Mouse (Mus musculus) thymus, adult 2 months (tissue): ENCODE measurements around the gene Fhdc1. TPM values are rescaled to one million over a fixed set of nuclear protein-coding genes. Genes with fewer than 3 reads are reported as not detected.

Experiments
- DNase-seq: peaks from one replicate; pipeline ENCODE4 v3.0.0; 2021
- H3K27ac ChIP-seq: fragments of 200-500 bp; 2 replicates; pipeline ENCODE4 v1.5.1; 2012; ENCODE audit warnings: low read length, control low read depth; ENCODE audit not compliant: control insufficient read depth, insufficient read depth
- H3K27me3 ChIP-seq: fragments of 200-500 bp; 2 replicates; pipeline ENCODE4 v1.6.1; 2012; ENCODE audit warnings: mild to moderate bottlenecking, low read length, moderate library complexity, mixed read lengths; ENCODE audit not compliant: control insufficient read depth, insufficient read depth
- H3K36me3 ChIP-seq: fragments of 200-500 bp; 2 replicates; pipeline ENCODE4 v1.6.1; 2012; ENCODE audit warnings: mild to moderate bottlenecking, low read length, moderate library complexity; ENCODE audit not compliant: control insufficient read depth, insufficient read depth
- H3K4me1 ChIP-seq: fragments of 200-500 bp; replicated peaks from 2 replicates; pipeline ENCODE4 v1.6.1; 2012; ENCODE audit warnings: low read length; ENCODE audit not compliant: control insufficient read depth, insufficient read depth
- H3K4me3 ChIP-seq: fragments of 200-500 bp; 2 replicates; pipeline ENCODE4 v1.5.1; 2012; ENCODE audit warnings: mild to moderate bottlenecking, low read length, control low read depth, moderate library complexity; ENCODE audit not compliant: control insufficient read depth, insufficient read depth
- CTCF ChIP-seq: fragments of 200-500 bp; IDR thresholded peaks from 2 replicates; pipeline ENCODE4 v1.5.1; 2012; ENCODE audit warnings: mild to moderate bottlenecking, control low read depth, low read length, moderate library complexity, borderline replicate concordance; ENCODE audit not compliant: control insufficient read depth, poor library complexity, insufficient read depth; ENCODE audit errors: extremely low read depth
- POLR2A ChIP-seq: fragments of 200-500 bp; IDR thresholded peaks from 2 replicates; pipeline ENCODE4 v1.6.1; 2012; ENCODE audit warnings: mild to moderate bottlenecking, low read length, control low read depth, moderate library complexity; ENCODE audit not compliant: control insufficient read depth, poor library complexity, insufficient read depth; ENCODE audit errors: extremely low read depth
- WGBS: fragments of 180-500 bp; shearing (Covaris S2); methylation state at CpG from one replicate; pipeline ENCODE4 v1.1.7; 2018; 5-methylcytosine and 5-hydroxymethylcytosine counted together
- polyA plus RNA-seq: library from polyadenylated mRNA; depleted of rRNA; stranded (reverse); fragments of >200 nt; gene quantifications from 2 replicates; pipeline ENCODE4 v1.2.3, GENCODE M21; 2012

Gene Fhdc1
- polyA plus RNA-seq, 1 experiment, result 0.49 TPM

GRCm38 (mm10) chr3:84439431-84440210 lies 40.6 kb downstream of the Fhdc1 start:
- Histone ChIP-seq H3K27me3 (no peaks in the 10 kb centered on the region), H3K4me3 (no peak overlapping the region), H3K27ac (no peak overlapping the region), H3K36me3 (no peaks in the 10 kb centered on the region), H3K4me1 (no peaks in the 10 kb centered on the region)
- DNase-seq, result no peak
- TF ChIP-seq CTCF (no peak), POLR2A (no peak)
- WGBS, result 95% methylated on average over 7 of the region's 7 CpGs

DNA sequence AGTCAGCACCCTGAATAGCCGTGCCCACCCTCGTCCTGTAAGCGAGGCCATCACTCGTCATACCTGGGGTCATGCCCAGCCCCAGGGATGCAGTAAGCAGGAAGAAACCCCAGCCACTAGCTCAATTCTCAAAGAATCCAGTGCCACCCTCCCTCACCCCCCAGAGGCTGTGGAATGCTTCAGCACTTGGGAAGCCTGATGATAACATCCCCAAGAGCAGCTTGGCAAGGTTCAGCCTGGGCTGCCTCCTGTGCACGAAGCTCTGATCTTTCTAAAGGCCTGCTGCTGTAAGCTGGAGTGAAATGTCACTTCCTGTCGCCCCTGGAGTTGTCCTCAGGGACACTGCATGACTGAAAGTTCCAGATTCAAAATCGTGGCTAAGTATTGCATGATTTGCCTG lies 41.4 kb downstream of the Fhdc1 start:
- TF ChIP-seq POLR2A, result no peak
- no peak for TF ChIP-seq CTCF
- Histone ChIP-seq H3K36me3 (no peaks in the 10 kb centered on the region), H3K27ac (no peak overlapping the region), H3K4me3 (no peak overlapping the region), H3K4me1 (no peaks in the 10 kb centered on the region), H3K27me3 (no peaks in the 10 kb centered on the region)
- DNase-seq, result no peak
- WGBS, result 89% methylated on average over 7 of the region's 7 CpGs

- Histone ChIP-seq H3K4me1 (no peaks in the 10 kb centered on the region), H3K36me3 (no peaks in the 10 kb centered on the region), H3K4me3 (no peak overlapping the region), H3K27ac (no peak overlapping the region), H3K27me3 (no peaks in the 10 kb centered on the region)
- DNase-seq, result no peak
- WGBS, result 92% methylated on average over 11 of the region's 11 CpGs
- no peak for TF ChIP-seq CTCF
- no peak for TF ChIP-seq POLR2A
Measured at GRCm38 (mm10) chr3:84438118-84438517, 42.1 kb downstream of the Fhdc1 start.

- Histone ChIP-seq H3K4me1 (no peaks in the 10 kb centered on the region), H3K36me3 (no peaks in the 10 kb centered on the region), H3K4me3 (no peak overlapping the region), H3K27ac (no peak overlapping the region), H3K27me3 (no peaks in the 10 kb centered on the region)
- TF ChIP-seq POLR2A, result no peak
- no peak for DNase-seq
- 96% methylated on average over 7 of the region's 7 CpGs for WGBS
Measured at GRCm38 (mm10) chr3:84436947-84437346, 43.3 kb downstream of the Fhdc1 start.

GRCm38 (mm10) chr3:84435288-84436043 lies 44.8 kb downstream of the Fhdc1 start:
- WGBS, result 85% methylated on average over 11 of the region's 11 CpGs
- H3K4me3 ChIP-seq, result no peak overlapping the region
- H3K27me3 ChIP-seq, result no peaks in the 10 kb centered on the region
- H3K27ac ChIP-seq, result no peak overlapping the region
- H3K36me3 ChIP-seq, result no peaks in the 10 kb centered on the region
- TF ChIP-seq CTCF, result no peak
- no peak for TF ChIP-seq POLR2A
- no peaks in the 10 kb centered on the region for H3K4me1 ChIP-seq
- no peak for DNase-seq

- no peak for TF ChIP-seq CTCF
- TF ChIP-seq POLR2A, result no peak
Measured at GRCm38 (mm10) chr3:84432797-84433445, 47.3 kb downstream of the Fhdc1 start.

More at GRCm38 (mm10) chr3:84432797-84433445, 47.3 kb downstream of the Fhdc1 start:
- no peaks in the 10 kb centered on the region for H3K36me3 ChIP-seq
- no peak overlapping the region for H3K27ac ChIP-seq
- no peaks in the 10 kb centered on the region for H3K27me3 ChIP-seq
- WGBS, result 96% methylated on average over 10 of the region's 10 CpGs
- DNase-seq, result no peak
- H3K4me3 ChIP-seq, result no peak overlapping the region
- H3K4me1 ChIP-seq, result no peaks in the 10 kb centered on the region
